Mouse (Mus musculus): ENCODE data around the gene Acot7.

The Acot7 gene

DNA sequence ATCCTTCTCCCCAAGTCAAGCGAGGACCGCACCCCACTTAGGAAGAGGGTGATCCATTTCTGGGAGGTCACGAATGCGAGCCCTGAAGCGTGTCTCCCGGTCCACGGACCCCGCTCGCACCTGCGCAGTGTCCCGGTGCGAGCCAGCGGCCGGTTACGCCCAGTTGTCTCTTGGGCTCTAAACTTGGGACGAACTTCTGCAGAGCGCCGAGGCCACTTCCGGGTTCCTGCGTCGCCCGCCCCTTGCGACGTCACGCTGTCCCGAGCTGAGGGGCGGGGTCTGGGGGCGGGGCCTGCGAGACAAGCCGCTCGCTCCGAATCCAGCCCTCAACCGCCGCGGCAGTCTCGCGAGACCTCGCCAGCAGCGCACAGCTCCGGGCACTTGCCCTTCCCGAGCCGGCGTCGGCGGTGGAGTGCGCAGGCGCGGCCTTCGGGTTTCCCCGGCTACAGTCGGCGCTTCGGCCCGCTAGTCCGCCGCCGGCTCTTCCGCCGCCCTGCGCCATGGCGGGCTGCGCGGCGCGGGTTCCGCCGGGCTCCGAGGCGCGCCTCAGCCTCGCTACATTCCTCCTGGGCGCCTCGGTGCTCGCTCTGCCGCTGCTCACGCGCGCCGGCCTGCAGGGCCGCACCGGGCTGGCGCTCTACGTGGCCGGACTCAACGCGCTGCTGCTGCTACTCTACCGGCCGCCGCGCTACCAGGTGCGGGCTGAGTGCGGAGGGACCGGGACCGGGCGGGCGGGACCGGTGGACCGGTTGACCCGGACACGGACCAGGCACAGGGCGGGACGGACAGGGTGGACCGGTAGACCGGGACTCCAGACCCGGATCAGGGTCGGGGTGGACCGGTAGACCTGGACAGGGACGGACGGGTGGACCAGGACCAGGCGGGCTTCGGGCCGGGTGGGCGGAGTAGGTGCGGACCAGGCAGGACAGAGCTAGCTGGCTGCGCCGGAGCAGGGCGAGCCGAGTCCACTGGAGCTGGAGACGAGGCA lies 119.2 kb downstream of the Acot7 start, which contains the start of gene Icmt:
Icmt (plus strand) TSS at position 354 of the 988 bp plus-strand sequence.
- peak; percentile 99 for DNase-seq (ENCODE audit: low read depth, low spot score)

DNA sequence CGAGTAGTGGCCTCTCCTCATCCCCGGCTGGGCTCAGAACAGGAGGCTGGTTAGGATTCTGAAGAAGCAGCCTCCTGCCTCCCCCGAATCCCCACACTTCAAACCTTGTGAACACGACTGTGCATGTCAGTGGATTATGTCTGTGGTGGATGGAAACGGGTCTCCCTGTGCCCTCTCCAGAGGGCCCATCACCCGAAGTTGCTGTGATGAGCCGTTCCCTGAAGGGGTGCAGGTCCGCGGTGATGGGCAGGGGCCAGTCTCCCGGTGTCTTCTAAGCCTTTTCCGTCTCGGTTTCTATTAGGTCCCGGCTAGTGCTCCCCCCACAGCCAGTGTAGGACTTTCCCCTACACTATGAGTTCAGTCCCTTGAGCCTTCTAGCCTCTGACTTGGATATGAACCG lies 120.9 kb downstream of the Acot7 start:
- DNase-seq (ENCODE audit: low read depth, low spot score) = no peak

GRCm38 (mm10) chr4:152300375-152300774 lies 122.4 kb downstream of the Acot7 start:
- no peak for DNase-seq (ENCODE audit: low read depth, low spot score)

DNA sequence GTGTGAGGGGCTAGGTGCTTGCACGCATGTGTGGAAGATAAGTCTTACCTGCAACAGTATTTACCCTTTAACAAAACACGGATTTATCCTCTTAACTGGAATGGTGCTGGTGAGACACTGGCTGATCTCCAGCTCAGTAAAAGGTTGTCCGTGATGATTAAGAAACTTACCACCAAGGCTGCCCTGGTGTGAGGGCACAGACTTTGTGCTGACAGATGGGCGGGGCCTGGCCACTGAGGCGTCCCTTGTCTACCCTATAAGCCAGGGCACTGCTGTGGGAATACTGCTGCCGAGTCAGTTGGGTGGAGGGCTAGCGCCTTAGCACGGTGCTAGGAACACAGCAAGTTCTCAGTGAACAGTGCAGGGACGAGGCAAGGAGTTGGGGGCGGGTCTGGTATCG lies 124.1 kb downstream of the Acot7 start:
- no peak for DNase-seq (ENCODE audit: low read depth, low spot score)

DNA sequence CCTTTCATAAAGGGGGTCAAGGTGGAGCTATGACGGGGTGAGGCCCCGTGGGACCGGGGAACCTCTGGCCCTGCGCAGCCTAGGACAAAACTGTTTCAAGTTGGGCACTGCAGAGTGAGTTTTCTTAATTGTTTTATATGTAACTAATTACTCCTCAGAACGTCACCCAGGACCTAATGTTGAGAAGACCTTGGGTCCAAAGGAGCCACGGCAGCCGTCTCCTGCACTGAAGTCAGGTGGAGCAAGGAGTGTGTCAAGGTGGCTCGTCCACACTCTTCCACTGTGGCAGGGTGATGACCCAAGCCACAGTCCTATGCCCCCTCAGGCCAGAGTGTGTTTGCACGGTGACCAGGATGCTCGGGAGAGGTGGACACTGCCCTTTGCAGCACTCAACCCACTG lies 125.2 kb downstream of the Acot7 start:
- DNase-seq (ENCODE audit: low read depth, low spot score) = no peak

DNA sequence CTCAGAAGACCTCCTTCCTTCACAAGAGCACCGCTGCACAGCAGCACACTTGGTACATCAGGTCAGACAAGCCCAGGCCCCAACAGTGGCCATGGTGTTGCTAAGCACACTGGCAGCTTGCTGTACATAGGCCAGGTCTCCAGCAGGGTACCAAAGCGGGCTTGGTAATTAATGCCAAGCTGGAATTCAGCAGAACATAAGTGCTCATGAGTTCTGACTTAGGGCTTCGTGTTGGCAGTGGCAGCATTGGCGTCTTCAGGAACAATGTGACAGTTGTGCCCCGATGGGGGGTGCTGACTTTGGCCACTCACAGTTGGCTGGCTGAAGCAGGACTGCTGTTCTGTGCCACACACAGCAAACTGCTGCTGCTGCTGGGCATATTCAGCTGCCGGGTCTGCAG lies 126.8 kb downstream of the Acot7 start:
- peak; percentile 58 for DNase-seq (ENCODE audit: low read depth, low spot score)

GRCm38 (mm10) chr4:152305991-152306390 lies 128.1 kb downstream of the Acot7 start:
- DNase-seq (ENCODE audit: low read depth, low spot score) = no peak

DNA sequence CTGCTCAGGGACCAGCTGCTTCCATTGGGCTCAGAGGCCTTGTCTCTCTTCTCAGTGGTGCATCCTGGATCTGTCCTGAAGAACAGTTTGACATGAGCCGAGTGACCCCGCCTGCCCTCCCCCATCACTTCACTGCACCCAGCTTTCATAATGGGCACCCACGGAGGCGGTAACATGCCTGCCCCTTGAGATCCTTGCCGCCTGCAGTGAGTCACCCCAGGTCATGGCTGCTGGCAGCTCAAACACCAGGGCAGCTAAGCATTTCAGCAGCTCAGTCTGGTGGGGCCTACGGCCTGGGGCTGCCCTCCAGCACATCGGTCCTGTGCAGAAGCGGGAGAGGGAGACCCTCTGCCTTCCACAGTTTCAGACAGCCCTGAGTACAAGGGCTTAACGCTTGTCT lies 129.6 kb downstream of the Acot7 start:
- DNase-seq (ENCODE audit: low read depth, low spot score) = no peak

- no peak for DNase-seq (ENCODE audit: low read depth, low spot score)
These were observed 134.3 kb downstream of the Acot7 start for GRCm38 (mm10) chr4:152312186-152312585.

DNA sequence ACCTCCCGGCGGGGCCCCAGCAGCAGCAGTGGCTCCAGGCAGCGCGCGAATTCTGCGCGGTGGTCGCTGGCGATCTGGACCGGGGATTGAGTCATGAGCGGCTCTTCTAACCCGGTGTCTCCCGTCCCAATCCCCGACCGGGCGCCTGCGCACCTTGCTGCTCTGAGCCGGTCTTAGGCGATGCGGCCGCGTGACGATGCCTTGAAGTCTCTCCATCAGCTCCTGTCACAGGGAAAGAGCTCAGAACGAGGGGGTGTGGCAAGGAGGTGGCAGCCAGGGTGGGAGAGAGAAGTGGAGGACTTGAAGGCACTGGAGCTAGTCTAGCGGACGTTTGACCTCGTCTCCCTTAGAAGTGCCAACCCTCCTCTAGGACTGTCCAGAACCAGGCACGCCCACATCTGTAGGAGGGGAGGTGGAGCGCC lies 135.3 kb downstream of the Acot7 start:
- peak; percentile 60 for DNase-seq (ENCODE audit: low read depth, low spot score)

DNA sequence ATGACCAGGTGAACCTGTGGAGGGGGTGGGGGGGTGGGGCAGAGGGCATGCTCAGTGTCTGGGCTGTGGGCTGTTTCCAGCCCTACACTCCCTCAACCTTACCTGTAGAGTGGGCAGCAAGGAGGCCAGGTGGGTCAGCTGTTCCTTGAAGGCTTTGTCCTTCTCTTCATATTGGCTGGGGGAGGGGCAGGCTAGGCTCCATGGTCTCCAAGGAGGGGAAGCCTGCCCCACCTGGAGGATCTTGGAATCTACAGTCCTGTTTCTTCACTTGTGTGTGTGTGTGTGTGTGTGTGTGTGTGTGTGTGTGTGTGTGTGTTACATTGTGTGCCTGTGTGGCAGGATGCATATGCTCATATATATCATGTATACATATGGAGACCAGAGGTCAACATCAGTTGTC lies 136.0 kb downstream of the Acot7 start:
- peak; percentile 64 for DNase-seq (ENCODE audit: low read depth, low spot score)

GRCm38 (mm10) chr4:152315498-152316213 lies 137.7 kb downstream of the Acot7 start:
- DNase-seq (ENCODE audit: low read depth, low spot score) = peak; percentile 57

GRCm38 (mm10) chr4:152317631-152318033 lies 139.7 kb downstream of the Acot7 start:
- DNase-seq (ENCODE audit: low read depth, low spot score) = no peak

DNA sequence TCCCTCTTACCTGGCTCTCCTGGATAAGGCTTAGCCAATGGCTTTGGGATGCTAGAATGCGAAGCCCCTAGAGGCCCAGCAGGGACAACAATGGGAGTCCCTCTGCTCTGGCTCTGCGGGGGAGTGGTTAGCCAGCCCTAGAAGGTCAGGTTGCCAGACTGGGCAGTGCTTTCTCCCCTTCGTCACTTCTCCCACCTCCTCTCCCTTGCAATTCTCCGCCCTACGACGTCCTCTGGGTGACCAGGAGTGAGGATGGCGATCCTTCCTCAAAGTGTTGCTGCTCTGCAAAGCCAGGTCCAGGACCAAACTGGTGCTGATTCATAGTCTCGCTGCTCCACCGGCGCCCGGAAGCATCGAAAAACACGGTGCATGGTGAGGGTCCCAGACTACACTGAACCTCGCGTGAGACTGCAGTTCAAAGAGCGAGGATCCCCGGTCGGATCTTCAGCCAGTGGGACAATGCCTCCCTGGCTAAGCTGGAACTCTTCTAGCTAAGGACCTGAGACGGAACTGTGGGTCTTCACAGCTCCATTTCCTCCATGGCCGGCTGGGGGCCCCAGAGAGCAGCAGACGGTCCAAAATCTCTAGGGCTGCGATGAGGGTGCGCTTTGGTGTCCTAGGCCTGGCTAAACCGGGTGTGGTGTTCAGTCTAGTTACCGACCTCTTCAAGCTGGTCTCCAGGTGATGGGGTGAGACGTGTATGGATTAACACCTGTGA lies 140.7 kb downstream of the Acot7 start, which contains the start of gene Rnf207:
Rnf207 (minus strand) TSS at position 477 of the 718 bp plus-strand sequence.
- DNase-seq (ENCODE audit: low read depth, low spot score) = peak; percentile 68
